Mouse (Mus musculus) neural tube, embryonic 15.5 days (tissue): ENCODE results near the gene Vipr1. TPM values are rescaled to one million over a fixed set of nuclear protein-coding genes. Genes with fewer than 3 reads are reported as not detected.
A peak's percentile ranks its signal among the peaks of the same experiment; 100 is the strongest.
"Not testable (repeated sequence)": the region's sequence is repeated elsewhere in the genome, so short reads cannot be mapped to it uniquely, and the experiment has no call there.

Experiments
- ATAC-seq: fragments of 200-750 bp; cut with Nextera tagmentation; 2 replicates; pipeline ENCODE4 v1.8.0; 2017; ENCODE audit warnings: mild to moderate bottlenecking, moderate TSS enrichment, moderate library complexity; ENCODE audit not compliant: low FRiP score
- H3K27ac ChIP-seq: fragments of 300-500 bp; sonication (generic); replicated peaks from 2 replicates; pipeline ENCODE4 v1.5.1; 2015; ENCODE audit warnings: mild to moderate bottlenecking, inconsistent platforms
- H3K27me3 ChIP-seq: fragments of 300-500 bp; sonication (generic); replicated peaks from 2 replicates; pipeline ENCODE4 v1.6.1; 2015; ENCODE audit warnings: inconsistent platforms
- H3K36me3 ChIP-seq: fragments of 300-500 bp; sonication (generic); 2 replicates; pipeline ENCODE4 v1.6.1; 2015; ENCODE audit warnings: inconsistent platforms
- H3K4me1 ChIP-seq: fragments of 300-500 bp; sonication (generic); 2 replicates; pipeline ENCODE4 v1.6.1; 2015; ENCODE audit warnings: inconsistent platforms
- H3K4me2 ChIP-seq: fragments of 300-500 bp; sonication (generic); 2 replicates; pipeline ENCODE4 v1.6.1; 2015; ENCODE audit warnings: inconsistent platforms, mild to moderate bottlenecking, moderate library complexity
- H3K4me3 ChIP-seq: fragments of 300-500 bp; sonication (generic); replicated peaks from 2 replicates; pipeline ENCODE4 v1.5.1; 2015; ENCODE audit warnings: mild to moderate bottlenecking, inconsistent platforms
- H3K9ac ChIP-seq: fragments of 300-500 bp; sonication (generic); replicated peaks from 2 replicates; pipeline ENCODE4 v1.6.1; 2015; ENCODE audit warnings: mild to moderate bottlenecking, inconsistent platforms
- H3K9me3 ChIP-seq: fragments of 300-500 bp; sonication (generic); replicated peaks from 2 replicates; pipeline ENCODE4 v1.6.1; 2016; ENCODE audit warnings: inconsistent platforms
- WGBS: fragments of 180-500 bp; shearing (Covaris S2); methylation state at CpG from one replicate; pipeline ENCODE4 v1.1.7; 2015; ENCODE audit warnings: mixed read lengths; 5-methylcytosine and 5-hydroxymethylcytosine counted together
- polyA plus RNA-seq: library from polyadenylated mRNA; unstranded; fragments of >200 nt; fragmentation: Nextera tagmentation; extraction: Ambion mirVana; gene quantifications from 2 replicates; pipeline ENCODE4 v1.2.1, GENCODE M21; 2015

The Vipr1 gene
- polyA plus RNA-seq, result 0.38 and 1.1 TPM in 2 replicates

DNA sequence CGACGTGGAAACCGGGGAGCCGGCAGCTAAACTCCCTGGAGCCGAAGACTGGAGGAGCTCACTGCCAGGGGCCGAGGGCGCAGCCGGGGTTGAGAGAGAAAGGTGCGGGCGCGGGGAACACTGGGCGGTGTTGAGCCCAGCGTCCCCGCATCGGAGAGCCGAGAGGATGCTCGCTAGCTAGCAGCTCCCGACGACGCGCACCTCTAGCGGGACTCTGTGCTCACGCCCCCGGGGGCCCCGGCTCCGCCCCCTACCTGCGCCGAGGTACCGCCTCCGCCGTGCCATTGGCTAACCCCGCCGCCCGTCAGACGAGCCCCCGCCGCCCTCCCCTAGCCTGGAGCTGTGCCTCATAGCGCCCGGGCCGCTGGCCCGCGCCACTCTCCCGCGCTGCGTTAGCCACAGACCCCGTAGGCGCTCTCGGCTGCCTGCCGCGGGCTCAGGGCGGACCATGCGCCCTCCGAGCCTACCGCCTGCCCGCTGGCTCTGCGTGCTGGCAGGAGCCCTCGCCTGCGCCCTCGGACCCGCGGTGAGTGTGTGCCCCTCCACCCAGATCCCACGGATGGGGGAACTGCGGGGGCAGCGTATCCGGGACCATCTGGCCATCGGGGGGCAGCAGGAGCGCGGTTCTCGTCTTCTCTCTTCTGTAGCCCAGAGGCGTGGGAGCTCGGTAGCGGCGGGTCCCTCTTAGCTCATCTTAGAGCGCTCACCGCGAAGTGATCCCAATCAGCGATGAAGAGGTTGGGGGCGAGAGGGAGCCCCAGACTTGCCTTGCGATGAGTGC lies at the start of gene Vipr1:
TSS of gene Vipr1 (plus strand) at position 316 of the 781 bp plus-strand sequence.
- Histone ChIP-seq H3K4me2 (peak within 1 kb of the TSS; percentile 97), H3K27ac (no peak within 1 kb of the TSS), H3K9ac (peak within 1 kb of the TSS; percentile 55), H3K4me3 (peak within 1 kb of the TSS; percentile 58), H3K4me1 (peaks cover 27% of the 10 kb centered on the region), H3K9me3 (no peaks in the 10 kb centered on the region), H3K36me3 (no peaks in the 10 kb centered on the region), H3K27me3 (peaks cover 51% of the 10 kb centered on the region)
- ATAC-seq, result peak; percentile 90
- under 1% methylated on average over 73 of the region's 79 CpGs for WGBS

DNA sequence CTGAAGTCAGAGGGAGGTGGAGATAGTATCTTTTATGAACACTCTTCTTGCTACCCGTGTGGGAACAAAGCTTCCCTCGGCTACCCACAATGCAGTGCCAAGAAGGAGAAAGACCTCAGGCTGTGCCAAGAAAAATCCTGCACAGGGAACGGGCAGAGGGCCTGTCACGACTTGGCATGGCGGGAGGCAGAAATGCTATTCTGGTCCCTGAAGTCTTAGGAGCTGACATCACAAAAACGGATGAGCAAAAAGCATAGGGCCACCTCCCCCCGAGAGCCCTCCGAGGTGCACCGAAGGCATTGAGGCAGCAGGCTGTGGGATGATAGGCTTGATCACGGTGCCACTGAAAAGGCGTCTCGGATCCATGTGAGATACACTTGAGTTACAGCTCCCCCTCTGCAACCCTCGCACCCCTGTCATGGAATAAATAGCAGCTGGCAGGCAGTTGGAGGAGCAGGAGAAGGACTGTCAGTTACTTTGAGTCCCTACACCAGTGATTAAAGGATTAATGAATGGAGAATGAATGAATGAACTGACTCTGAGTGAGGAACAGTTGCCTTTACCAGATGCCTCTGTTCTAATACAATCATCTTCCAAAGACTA lies 49.5 kb upstream of the Vipr1 start:
- Histone ChIP-seq H3K36me3 (no peaks in the 10 kb centered on the region), H3K27me3 (no peaks in the 10 kb centered on the region), H3K27ac (no peak overlapping the region), H3K4me2 (no peak overlapping the region), H3K9me3 (no peaks in the 10 kb centered on the region), H3K9ac (no peak overlapping the region), H3K4me3 (no peak overlapping the region), H3K4me1 (no peaks in the 10 kb centered on the region)
- no peak for ATAC-seq
- 70% methylated on average over 13 of the region's 13 CpGs for WGBS

DNA sequence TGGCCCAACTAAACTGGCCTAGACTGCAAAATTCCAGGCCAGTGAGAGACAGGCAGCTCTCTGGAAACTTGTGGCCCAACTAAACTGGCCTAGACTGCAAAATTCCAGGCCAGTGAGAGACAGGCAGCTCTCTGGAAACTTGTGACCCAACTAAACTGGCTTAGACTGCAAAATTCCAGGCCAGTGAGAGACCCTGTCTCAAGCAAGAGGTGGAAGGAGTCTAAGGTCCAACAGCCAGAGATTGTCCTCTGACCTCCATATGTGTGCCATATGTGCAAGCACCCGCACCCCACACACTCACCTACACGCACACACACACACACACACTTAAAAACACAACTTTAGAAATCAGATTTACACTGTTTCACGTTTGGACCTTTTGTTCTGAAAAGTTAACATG lies 48.7 kb upstream of the Vipr1 start:
- H3K4me1 ChIP-seq, H3K9ac ChIP-seq, H3K27me3 ChIP-seq, H3K4me2 ChIP-seq, ATAC-seq, H3K9me3 ChIP-seq, H3K36me3 ChIP-seq, H3K27ac ChIP-seq, H3K4me3 ChIP-seq: not testable (repeated sequence)
- WGBS, result 86% methylated on average over 3 of the region's 3 CpGs

DNA sequence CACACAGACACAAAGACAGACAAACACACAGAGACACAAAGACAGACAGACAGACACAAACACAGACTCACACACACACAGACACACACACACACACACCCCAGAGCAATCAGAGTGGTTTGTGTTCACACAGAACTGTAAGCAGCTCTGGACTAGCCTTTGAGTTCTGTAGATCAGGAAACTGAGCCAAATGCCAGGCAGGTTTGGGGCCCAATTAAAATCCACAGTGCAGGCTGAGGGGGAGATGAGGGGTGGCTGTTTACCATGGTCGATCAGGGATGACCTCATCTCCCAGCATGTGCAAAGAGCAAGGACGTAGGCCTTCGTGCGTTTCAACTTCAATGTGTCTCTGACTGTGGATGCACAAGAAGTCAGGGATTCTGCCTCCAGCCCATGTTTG lies 47.7 kb upstream of the Vipr1 start:
- H3K27ac ChIP-seq, result no peak overlapping the region
- 75% methylated on average over 4 of the region's 4 CpGs for WGBS

DNA sequence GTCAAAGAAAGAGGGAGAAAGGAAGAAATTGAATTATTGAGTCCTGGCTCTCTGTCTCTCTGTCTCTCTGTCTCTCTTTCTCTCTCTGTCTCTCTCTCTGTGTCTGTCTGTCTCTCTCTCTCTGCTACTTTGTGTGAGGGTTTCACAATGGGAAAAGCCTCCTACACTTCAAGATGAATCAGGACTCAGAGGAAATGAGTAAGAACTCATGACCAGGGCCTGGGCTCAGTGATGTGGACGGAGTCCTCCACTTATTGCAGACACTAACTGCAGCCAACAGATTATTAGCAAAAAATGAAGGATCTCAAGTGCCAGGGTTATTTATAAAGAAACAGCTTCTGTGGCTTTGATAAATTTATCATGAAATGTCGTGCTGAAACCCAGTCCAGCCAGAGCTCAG lies 44.4 kb upstream of the Vipr1 start:
- no peak overlapping the region for H3K4me3 ChIP-seq
- H3K27ac ChIP-seq, result no peak overlapping the region
- no peaks in the 10 kb centered on the region for H3K36me3 ChIP-seq
- no peaks in the 10 kb centered on the region for H3K27me3 ChIP-seq
- no peaks in the 10 kb centered on the region for H3K9me3 ChIP-seq
- ATAC-seq, result no peak
- 83% methylated on average over 2 of the region's 2 CpGs for WGBS
- H3K4me2 ChIP-seq, result no peak overlapping the region
- no peak overlapping the region for H3K9ac ChIP-seq
- no peaks in the 10 kb centered on the region for H3K4me1 ChIP-seq

More for the DNA sequence above, 47.7 kb upstream of the Vipr1 start:
- Histone ChIP-seq H3K9me3 (no peaks in the 10 kb centered on the region), H3K27me3 (no peaks in the 10 kb centered on the region), H3K4me1 (no peaks in the 10 kb centered on the region), H3K4me2 (no peak overlapping the region), H3K4me3 (no peak overlapping the region), H3K36me3 (no peaks in the 10 kb centered on the region), H3K9ac (no peak overlapping the region)
- ATAC-seq, result no peak

DNA sequence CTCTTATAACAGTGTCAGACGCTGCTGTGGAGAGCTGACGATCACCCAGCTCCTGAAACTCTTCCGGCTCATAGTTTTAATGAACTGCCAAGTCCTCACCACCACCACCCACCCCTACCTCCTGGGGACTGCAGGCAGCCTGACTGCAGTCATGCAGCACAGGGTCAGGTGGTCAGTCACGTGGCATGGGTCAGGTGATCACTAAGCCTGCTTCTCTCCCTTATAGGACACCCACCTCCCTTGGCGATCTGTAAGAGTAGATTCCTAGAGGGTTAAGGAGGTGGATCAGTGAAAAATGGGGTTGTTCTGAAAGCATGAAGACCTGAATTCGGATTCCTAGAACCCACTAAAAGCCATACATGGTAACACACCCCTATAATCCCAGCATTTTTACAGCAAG lies 43.0 kb upstream of the Vipr1 start:
- Histone ChIP-seq H3K9me3 (no peaks in the 10 kb centered on the region), H3K27me3 (no peaks in the 10 kb centered on the region), H3K9ac (no peak overlapping the region), H3K27ac (no peak overlapping the region), H3K4me3 (no peak overlapping the region), H3K36me3 (no peaks in the 10 kb centered on the region), H3K4me1 (no peaks in the 10 kb centered on the region), H3K4me2 (no peak overlapping the region)
- WGBS, result 88% methylated on average over 6 of the region's 6 CpGs
- no peak for ATAC-seq

DNA sequence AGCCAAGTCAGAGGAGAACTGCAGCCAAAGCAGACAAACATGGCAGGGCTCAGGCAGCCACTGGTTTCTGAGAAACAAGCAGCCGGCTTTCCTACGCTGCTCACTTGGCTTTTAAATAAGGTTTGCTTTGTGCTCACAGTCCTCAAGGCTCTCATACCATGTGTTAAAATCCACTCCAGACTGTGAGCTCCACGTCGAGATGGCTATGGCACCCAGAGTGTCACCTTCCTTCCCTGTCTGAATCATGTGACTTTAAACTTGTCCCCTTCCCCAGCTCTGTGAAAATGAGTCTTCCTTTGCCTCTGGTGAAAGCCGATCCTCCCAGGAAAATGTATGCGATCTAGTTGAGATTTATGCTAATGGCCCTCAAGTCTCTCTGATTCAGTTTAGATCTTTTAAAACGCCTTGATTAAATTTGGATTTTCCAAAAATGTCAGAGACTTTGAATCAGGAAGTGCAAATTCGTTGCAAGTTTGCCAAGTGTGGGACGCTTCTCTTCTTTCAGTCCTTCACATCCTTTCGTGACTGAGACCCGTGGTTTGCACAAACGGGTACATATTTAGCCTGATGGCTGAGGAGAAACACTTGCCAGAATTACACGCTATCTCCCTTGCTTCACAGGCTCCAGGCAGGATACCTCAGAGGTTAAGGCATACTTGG lies 42.2 kb upstream of the Vipr1 start:
- 62% methylated on average over 13 of the region's 13 CpGs for WGBS
- no peak overlapping the region for H3K4me3 ChIP-seq
- 0 out of 2 replicates have a peak, but pooled peaks cover 2% of the 10 kb centered on the region for H3K4me1 ChIP-seq
- ATAC-seq, result no peak
- no peak overlapping the region for H3K4me2 ChIP-seq
- H3K27me3 ChIP-seq, result no peaks in the 10 kb centered on the region
- no peak overlapping the region for H3K27ac ChIP-seq
- H3K9me3 ChIP-seq, result no peaks in the 10 kb centered on the region
- no peak overlapping the region for H3K9ac ChIP-seq
- no peaks in the 10 kb centered on the region for H3K36me3 ChIP-seq

DNA sequence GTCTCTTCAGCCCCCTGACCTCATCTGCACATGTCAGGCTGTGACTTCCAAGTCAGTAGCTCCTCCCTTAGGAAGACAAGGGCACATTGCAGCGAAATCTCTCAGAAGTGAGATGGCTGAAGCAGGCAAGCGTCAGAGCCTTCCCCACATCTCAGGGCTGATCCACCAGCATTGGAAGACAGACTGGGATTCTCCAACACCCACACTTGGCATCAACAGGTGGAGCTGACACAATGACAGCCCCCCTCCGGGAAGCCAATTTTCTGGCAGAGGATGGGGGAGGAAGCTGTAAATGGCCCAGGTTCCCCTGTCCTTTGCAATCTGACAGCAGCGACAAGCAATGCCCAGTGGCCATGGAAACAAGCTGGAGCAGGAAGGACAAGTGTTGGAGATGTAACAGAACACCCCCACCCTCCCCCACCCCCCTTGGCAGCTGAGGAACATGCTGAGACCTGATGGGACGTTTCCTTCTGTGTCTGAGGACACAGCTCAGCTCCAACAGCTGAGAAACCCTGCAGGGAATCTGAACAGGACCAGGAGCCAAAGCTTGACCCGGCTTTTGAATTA lies 41.6 kb upstream of the Vipr1 start:
- Histone ChIP-seq H3K9ac (no peak overlapping the region), H3K4me1 (0 out of 2 replicates have a peak, but pooled peaks cover 2% of the 10 kb centered on the region), H3K4me3 (no peak overlapping the region), H3K27me3 (no peaks in the 10 kb centered on the region), H3K36me3 (no peaks in the 10 kb centered on the region), H3K9me3 (no peaks in the 10 kb centered on the region), H3K27ac (no peak overlapping the region), H3K4me2 (no peak overlapping the region)
- ATAC-seq, result no peak
- WGBS, result 38% methylated on average over 6 of the region's 6 CpGs

DNA sequence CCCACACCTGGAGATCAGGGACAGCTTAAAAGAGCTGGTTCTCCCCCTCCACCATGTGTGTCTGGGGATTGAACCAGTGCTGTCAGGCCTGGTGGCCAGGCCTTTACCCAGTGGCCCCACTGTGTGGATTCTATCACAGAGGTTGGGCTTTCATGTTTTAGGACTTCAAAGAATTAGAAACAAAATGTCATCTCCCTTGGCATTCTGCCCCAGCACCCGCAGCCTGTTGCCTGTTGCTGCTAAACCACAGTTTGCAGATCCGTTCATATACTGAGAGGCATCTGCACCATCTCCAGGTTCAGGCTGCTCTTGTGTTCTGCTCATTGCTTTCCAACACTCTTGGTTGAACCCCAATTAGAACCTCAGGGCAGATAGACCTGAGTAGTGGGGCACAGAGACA lies 40.1 kb upstream of the Vipr1 start:
- Histone ChIP-seq H3K9me3 (no peaks in the 10 kb centered on the region), H3K9ac (no peak overlapping the region), H3K27me3 (no peaks in the 10 kb centered on the region), H3K4me2 (no peak overlapping the region), H3K4me1 (0 out of 2 replicates have a peak, but pooled peaks cover 2% of the 10 kb centered on the region), H3K4me3 (no peak overlapping the region), H3K36me3 (no peaks in the 10 kb centered on the region), H3K27ac (no peak overlapping the region)
- no peak for ATAC-seq
- 86% methylated on average over 2 of the region's 2 CpGs for WGBS

DNA sequence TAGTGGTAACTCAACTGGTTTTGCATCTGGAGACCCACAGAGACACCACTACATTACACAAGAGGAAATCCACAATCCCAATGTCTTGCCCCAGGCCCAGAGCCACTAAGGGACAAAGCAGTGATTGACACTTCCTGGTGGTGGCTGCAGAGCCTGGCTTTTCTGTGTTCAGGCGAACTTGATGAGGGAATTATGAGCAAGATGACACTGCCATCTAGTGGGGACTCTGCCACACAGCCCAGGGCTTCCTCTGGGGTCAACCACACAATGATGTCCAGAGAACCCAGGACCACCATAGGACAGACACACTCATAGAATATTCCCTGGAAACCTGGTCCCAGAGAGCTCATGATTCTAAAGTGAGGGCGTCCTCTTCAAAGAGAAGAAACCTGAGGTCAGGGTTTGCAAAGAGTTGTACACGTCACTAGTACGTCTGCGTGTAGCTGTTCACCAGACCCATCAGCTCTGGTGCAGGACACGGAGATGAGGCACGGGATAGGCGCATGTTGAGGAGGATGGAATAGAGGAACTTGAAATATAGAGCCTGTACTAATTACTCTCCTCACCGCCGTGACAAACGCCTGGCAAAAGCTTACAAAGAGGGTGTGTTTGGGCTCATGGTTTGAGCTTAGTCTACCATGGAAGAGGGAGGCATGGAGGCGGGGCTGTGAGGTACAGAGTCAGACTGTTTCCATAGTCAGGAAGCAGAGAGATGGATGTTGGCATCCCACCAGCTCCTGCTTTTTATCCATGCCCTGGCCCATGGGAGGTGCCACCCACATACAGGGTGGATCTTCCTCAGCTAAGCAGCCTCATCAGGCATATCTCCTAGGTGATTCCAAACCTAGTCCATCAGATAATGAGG lies 36.9 kb upstream of the Vipr1 start:
- H3K9ac ChIP-seq, result no peak overlapping the region
- H3K4me3 ChIP-seq, result no peak overlapping the region
- no peaks in the 10 kb centered on the region for H3K9me3 ChIP-seq
- 59% methylated on average over 12 of the region's 12 CpGs for WGBS
- 0 out of 2 replicates have a peak, but pooled peaks cover 2% of the 10 kb centered on the region for H3K4me1 ChIP-seq
- no peak overlapping the region for H3K27ac ChIP-seq
- H3K4me2 ChIP-seq, result no peak overlapping the region
- H3K27me3 ChIP-seq, result 0 out of 2 replicates have a peak, but pooled peaks cover 2% of the 10 kb centered on the region
- peak; percentile 84 for ATAC-seq
- no peaks in the 10 kb centered on the region for H3K36me3 ChIP-seq
